ENCODE assay signal across 11 mouse cellular contexts in genomic region chr8:104411972-104412371, GRCm38 (mm10).
"Had no signal": no experiment of that assay in that cellular context is flagged by ENCODE, and none has a peak within 500 bp of the region (broad histone marks: within the 10 kb centered on the region; RNA-seq: fewer than 3 reads in every experiment).

No protein-coding gene starts in this region.

- ATAC-seq: midbrain, embryonic 13.5 days had no signal

- H3K4me1 ChIP-seq: limb, embryonic 12.5 days had no signal

- H3K9me3 ChIP-seq: limb, embryonic 12.5 days; midbrain, embryonic 13.5 days had no signal

- H3K27ac ChIP-seq: limb, embryonic 12.5 days; liver, embryonic 14.5 days; midbrain, embryonic 13.5 days had no signal

- DNase-seq: kidney, adult 18-20 months; kidney, postnatal 10 days; kidney, postnatal 4 days; liver; lung, adult 18-20 months; spleen, adult 18-20 months; thymus, adult 18-20 months; thymus, postnatal 14 days had no signal

- H3K4me3 ChIP-seq: limb, embryonic 12.5 days; midbrain, embryonic 13.5 days had no signal

- H3K4me2 ChIP-seq: limb, embryonic 12.5 days; midbrain, embryonic 13.5 days had no signal

- H3K27me3 ChIP-seq: limb, embryonic 12.5 days; midbrain, embryonic 13.5 days had no signal

- H3K9ac ChIP-seq: limb, embryonic 12.5 days; liver, embryonic 14.5 days; midbrain, embryonic 13.5 days had no signal
